Mouse (Mus musculus) embryonic fibroblast, embryonic 13.5 days (primary cell): Measurements from ENCODE around the gene Mreg.

Experiments
- CTCF ChIP-seq: IDR thresholded peaks from 2 replicates; pipeline ENCODE4 v1.5.1; 2011; ENCODE audit warnings: mild to moderate bottlenecking, control low read depth, low read length, moderate library complexity, borderline replicate concordance; ENCODE audit not compliant: insufficient read depth
- POLR2A ChIP-seq: IDR thresholded peaks from 2 replicates; pipeline ENCODE4 v1.6.1; 2011; ENCODE audit warnings: low read depth, mild to moderate bottlenecking, control low read depth, low read length, moderate library complexity

DNA sequence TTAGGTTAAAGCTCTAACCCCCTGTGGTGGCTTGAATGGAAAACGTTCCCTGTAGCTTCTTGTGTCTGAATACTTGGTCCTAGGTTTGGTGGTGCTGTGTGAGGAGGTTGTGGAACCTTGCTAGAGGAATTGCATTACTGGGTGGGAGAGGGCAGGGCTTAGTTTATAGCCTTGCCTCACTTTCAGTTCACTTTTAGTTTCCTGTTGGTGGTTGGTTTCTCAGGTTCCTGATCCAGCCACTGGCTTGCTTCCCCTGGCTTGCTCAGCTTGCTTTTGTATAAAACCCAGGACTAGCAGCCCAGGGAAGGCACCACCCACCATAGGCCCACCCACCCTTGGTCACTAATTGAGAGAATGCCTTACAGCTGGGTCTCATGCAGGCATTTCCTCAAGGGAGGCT is 77.6 kb downstream of the Mreg start:
- no peak for TF ChIP-seq CTCF
- TF ChIP-seq POLR2A = no peak
